Mouse (Mus musculus) bone marrow, adult 2 months (tissue): ENCODE data around the gene Lrrc71.

ENCODE experiments used
- CTCF ChIP-seq: fragments of 200-500 bp; IDR thresholded peaks from 2 replicates; pipeline ENCODE4 v1.5.1; 2011; ENCODE audit warnings: low read length, control low read depth; ENCODE audit not compliant: control insufficient read depth, insufficient read depth
- POLR2A ChIP-seq: fragments of 200-500 bp; IDR thresholded peaks from 2 replicates; pipeline ENCODE4 v1.6.1; 2011; ENCODE audit warnings: low read depth, mild to moderate bottlenecking, control low read depth, low read length, borderline replicate concordance; ENCODE audit not compliant: control insufficient read depth

DNA sequence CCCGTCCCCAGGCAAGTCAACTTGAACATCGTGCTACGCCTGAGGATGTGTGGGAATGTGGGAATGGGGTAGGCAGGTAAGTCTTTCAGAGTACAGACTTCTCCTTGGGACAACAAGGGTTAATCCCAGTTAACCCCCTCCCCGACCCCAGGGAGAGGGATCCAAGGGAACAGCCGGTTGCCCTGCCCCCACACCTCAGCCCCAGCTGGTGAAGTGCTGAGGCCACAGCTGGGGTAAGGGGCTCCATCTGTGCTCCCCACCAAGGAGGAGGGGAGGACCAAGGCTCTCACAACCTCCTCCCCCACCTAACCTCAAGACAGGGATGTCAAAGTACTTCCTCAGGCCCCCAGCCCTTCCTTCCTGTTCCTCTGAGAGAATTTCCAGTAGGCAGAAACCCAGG is 41.3 kb upstream of the Lrrc71 start:
- no peak for TF ChIP-seq CTCF
- TF ChIP-seq POLR2A = no peak
